Comparison of ENCODE assay signal across 26 mouse cellular contexts in the genomic region with DNA sequence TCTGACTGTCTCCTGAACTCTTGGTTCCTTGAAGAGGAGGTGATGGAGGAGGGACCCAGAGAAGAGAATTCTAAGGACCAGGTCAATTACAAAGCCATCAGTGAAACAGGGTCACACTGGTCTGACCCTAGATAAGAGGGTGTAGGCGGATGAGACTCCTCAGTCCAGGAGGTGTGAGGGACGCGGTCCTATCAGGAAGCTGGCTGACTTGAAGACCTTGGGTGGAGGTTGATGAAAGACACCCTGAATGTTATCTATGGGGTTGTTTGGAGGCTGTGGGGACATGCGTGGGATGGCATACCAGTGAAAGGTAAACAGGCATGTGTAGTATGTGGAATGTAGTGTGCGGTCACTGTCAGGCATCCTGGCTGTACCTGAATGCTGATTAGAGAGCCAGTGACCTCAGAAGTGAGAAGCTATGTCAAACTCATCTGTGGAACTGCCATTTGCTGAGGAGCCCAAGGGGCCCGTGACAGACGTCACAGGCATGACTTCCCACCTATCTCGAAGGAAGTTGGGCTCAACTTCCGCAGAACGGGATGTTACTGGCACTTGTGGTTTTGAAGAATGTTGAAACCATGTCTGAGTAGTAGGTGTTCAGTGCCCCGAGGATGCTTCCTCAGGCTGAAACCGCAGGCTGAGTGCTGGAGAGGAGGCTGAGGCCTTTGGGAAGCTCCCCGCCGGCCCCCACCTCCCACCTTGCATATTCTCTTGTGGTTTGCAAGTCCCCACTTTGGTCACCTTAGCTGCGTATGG. TPM values are rescaled to one million over a fixed set of nuclear protein-coding genes. Genes with fewer than 3 reads are reported as not detected.
DNase-seq lines count a peak whose midpoint lies in the region; ATAC-seq and TF ChIP-seq lines count a peak whose summit lies in the region.
"Had no signal": no experiment of that assay in that cellular context is flagged by ENCODE, and none has a peak within 500 bp of the region (broad histone marks: within the 10 kb centered on the region; RNA-seq: fewer than 3 reads in every experiment).

No protein-coding gene starts in this region.

- H3K9me3 ChIP-seq in lung, postnatal 0 days (ENCODE audit: low read length) = no peaks in the 10 kb centered on the region
- H3K9me3 ChIP-seq in liver, embryonic 16.5 days (replicated peaks; ENCODE audit: control insufficient read depth, low read length) = no peaks in the 10 kb centered on the region
- H3K9me3 ChIP-seq: embryonic facial prominence, embryonic 10.5 days; neural tube, embryonic 15.5 days had no signal

- H3K4me2 ChIP-seq in lung, postnatal 0 days (replicated peaks; ENCODE audit: low read depth, low read length) = no peak overlapping the region
- H3K4me2 ChIP-seq in liver, embryonic 16.5 days (ENCODE audit: low read depth, low read length) = no peak overlapping the region
- H3K4me2 ChIP-seq: hindbrain, embryonic 14.5 days; lung, embryonic 14.5 days; neural tube, embryonic 15.5 days had no signal

- TF ChIP-seq EP300 in lung, postnatal 0 days (IDR thresholded peaks at IDR 0.05) = no peak

- DNase-seq in lung, postnatal 0 days (ENCODE audit: low spot score) = peak; percentile 47
- DNase-seq in lung, postnatal 10 days = no peak
- DNase-seq in 416B (ENCODE audit: low read depth) = peak; percentile 90
- DNase-seq in T-cell, adult 2 months (ENCODE audit: low spot score) = peak; percentile 10
- no peak for DNase-seq in urinary bladder, adult 18-20 months (ENCODE audit: low spot score in 2 of 2)
- no peak for DNase-seq in gastrocnemius, postnatal 10 days
- DNase-seq in frontal cortex, postnatal 10 days (ENCODE audit: low spot score in 2 of 2) = no peak
- DNase-seq: cerebellum, adult 18-20 months; cerebellum, postnatal 36 days; heart, adult 18-20 months; lung, embryonic 14.5 days; right cerebral cortex, adult 18-20 months had no signal

- no peaks in the 10 kb centered on the region for H3K27me3 ChIP-seq in lung, postnatal 0 days (replicated peaks; ENCODE audit: insufficient read depth, low read length)
- H3K27me3 ChIP-seq in liver, embryonic 16.5 days (ENCODE audit: control insufficient read depth, insufficient read depth, low read depth, low read length) = no peaks in the 10 kb centered on the region
- H3K27me3 ChIP-seq: neural tube, embryonic 15.5 days had no signal

- 0 out of 2 replicates have a peak, but pooled peaks have one; percentile 2 for ATAC-seq in lung, postnatal 0 days
- ATAC-seq in liver, embryonic 16.5 days (ENCODE audit: low read depth) = peak; percentile 50
- ATAC-seq: intestine, embryonic 16.5 days; midbrain, embryonic 16.5 days had no signal

- no peak overlapping the region for H3K4me3 ChIP-seq in lung, postnatal 0 days (ENCODE audit: low read depth, low read length)
- H3K4me3 ChIP-seq in liver, embryonic 16.5 days (ENCODE audit: low read depth, low read length) = no peak overlapping the region
- H3K4me3 ChIP-seq: embryonic facial prominence, embryonic 10.5 days; neural tube, embryonic 15.5 days had no signal

- TF ChIP-seq CTCF in lung, postnatal 0 days (IDR thresholded peaks at IDR 0.05) = no peak

- H3K27ac ChIP-seq in lung, postnatal 0 days (ENCODE audit: low read length) = no peak overlapping the region
- H3K27ac ChIP-seq in liver, embryonic 16.5 days (ENCODE audit: low read length) = no peak overlapping the region
- H3K27ac ChIP-seq: embryonic facial prominence, embryonic 10.5 days; hindbrain, embryonic 14.5 days; neural tube, embryonic 15.5 days; stomach, postnatal 0 days had no signal

- H3K9ac ChIP-seq in lung, postnatal 0 days (replicated peaks; ENCODE audit: low read depth) = no peak overlapping the region
- no peak overlapping the region for H3K9ac ChIP-seq in liver, embryonic 16.5 days (ENCODE audit: low read depth, low read length)
- H3K9ac ChIP-seq: hindbrain, embryonic 14.5 days; lung, embryonic 14.5 days; neural tube, embryonic 15.5 days had no signal

- WGBS in lung, postnatal 0 days = 62% methylated on average over 15 of the region's 15 CpGs
- 20% methylated on average over 15 of the region's 15 CpGs for WGBS in liver, embryonic 16.5 days (ENCODE audit: insufficient replicate concordance)

- H3K4me1 ChIP-seq in lung, postnatal 0 days (ENCODE audit: insufficient read depth, low read depth, low read length) = peaks cover 9% of the 10 kb centered on the region; the same call in 1 of the 2 replicates
- H3K4me1 ChIP-seq in liver, embryonic 16.5 days (ENCODE audit: control insufficient read depth, low read depth, low read length) = peaks cover 10% of the 10 kb centered on the region

- no peaks in the 10 kb centered on the region for H3K36me3 ChIP-seq in lung, postnatal 0 days (ENCODE audit: insufficient read depth, low read length)
- H3K36me3 ChIP-seq in liver, embryonic 16.5 days (ENCODE audit: control insufficient read depth, insufficient read depth) = no peaks in the 10 kb centered on the region
- H3K36me3 ChIP-seq: neural tube, embryonic 15.5 days had no signal

RNA-seq across cellular contexts. Expression of gene Ccnjl, which starts 15.3 kb away (rescaled TPM):
- polyA plus RNA-seq in lung, postnatal 0 days (2015; fragmentation: Nextera tagmentation; extraction: Ambion mirVana) = 6.5 and 9.4 TPM in 2 replicates
- 1.8 and 2.2 TPM in 2 replicates for polyA plus RNA-seq in liver, embryonic 16.5 days (2015; fragmentation: Nextera tagmentation; extraction: Ambion mirVana)
- total RNA-seq in gastrocnemius, postnatal 10 days (2021) = 1 to 10 TPM; 1.0 to 1.3 TPM

RNA-seq across cellular contexts. Expression of gene 4933415A04Rik, which starts 43.0 kb away (rescaled TPM):
- 2.9 and 3.9 TPM in 2 replicates for polyA plus RNA-seq in lung, postnatal 0 days (2015; fragmentation: Nextera tagmentation; extraction: Ambion mirVana)
- 0.43 and 0.71 TPM in 2 replicates for polyA plus RNA-seq in liver, embryonic 16.5 days (2015; fragmentation: Nextera tagmentation; extraction: Ambion mirVana)
- under 1 TPM; 0.26 to 0.45 TPM for total RNA-seq in gastrocnemius, postnatal 10 days (2021)

RNA-seq across cellular contexts. Expression of gene Fabp6, which starts 57.5 kb away (rescaled TPM):
- polyA plus RNA-seq in lung, postnatal 0 days (2015; fragmentation: Nextera tagmentation; extraction: Ambion mirVana) = 0.47 TPM in 1 of 2 replicates, not detected in the other
- polyA plus RNA-seq in liver, embryonic 16.5 days (2015; fragmentation: Nextera tagmentation; extraction: Ambion mirVana) = not detected in 2 replicates
- total RNA-seq in gastrocnemius, postnatal 10 days (2021) = not detected
- total RNA-seq: adrenal gland, postnatal 10 days; gastrocnemius, adult 8-10 months; heart, adult 18-20 months; layer of hippocampus, postnatal 10 days had no signal
- polyA plus RNA-seq: embryonic facial prominence, embryonic 10.5 days; forebrain, embryonic 11.5 days; heart, postnatal 0 days; hindbrain, embryonic 14.5 days; kidney, embryonic 14.5 days; limb, embryonic 11.5 days; lung, embryonic 14.5 days; midbrain, embryonic 16.5 days; neural tube, embryonic 15.5 days had no signal

Comparison
In these comparisons a context has a peak if more than half of its experiments do, and no peak if none do; other contexts are left out.
1. DNase-seq: peak in lung, postnatal 0 days (single experiment), 416B (single experiment) and T-cell, adult 2 months (single experiment); none in lung, postnatal 10 days (single experiment), urinary bladder, adult 18-20 months (0 of 2), gastrocnemius, postnatal 10 days (single experiment) and frontal cortex, postnatal 10 days (0 of 2).